Mouse (Mus musculus): ENCODE measurements around the gene Srpx.

The Srpx gene

GRCm38 (mm10) chrX:10117065-10117719, at the start of gene Srpx:
Gene Srpx, minus strand, starts transcription at chrX:10117709.
- no peak for DNase-seq (ENCODE audit: low spot score in 2 of 2)

- no peak for DNase-seq (ENCODE audit: low spot score in 2 of 2)
Observed at GRCm38 (mm10) chrX:10152390-10152789, 34.9 kb upstream of the Srpx start.

GRCm38 (mm10) chrX:10115780-10116179, 1.7 kb downstream of the Srpx start:
- DNase-seq (ENCODE audit: low spot score in 2 of 2) = peak; percentile 3 to 11

DNA sequence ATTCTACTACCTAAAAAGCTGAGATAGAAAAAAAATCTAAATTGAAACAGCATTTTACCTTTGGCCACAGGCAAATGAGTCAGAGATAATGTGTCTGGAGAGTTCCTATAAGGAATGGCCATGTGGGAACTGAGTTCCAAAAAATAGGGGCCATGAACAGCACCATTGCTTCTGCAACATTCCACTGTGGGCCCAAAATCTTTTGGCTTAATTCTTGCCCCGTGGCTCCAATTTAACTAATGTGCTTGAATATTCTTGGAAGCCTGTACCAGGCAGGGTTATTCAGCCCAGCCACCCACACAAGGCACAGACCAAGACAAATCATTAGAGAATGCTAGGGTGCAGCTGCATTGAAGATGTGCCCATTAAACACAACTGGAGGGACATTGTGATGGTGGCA, 6.8 kb downstream of the Srpx start:
- DNase-seq (ENCODE audit: low spot score in 2 of 2) = no peak

DNA sequence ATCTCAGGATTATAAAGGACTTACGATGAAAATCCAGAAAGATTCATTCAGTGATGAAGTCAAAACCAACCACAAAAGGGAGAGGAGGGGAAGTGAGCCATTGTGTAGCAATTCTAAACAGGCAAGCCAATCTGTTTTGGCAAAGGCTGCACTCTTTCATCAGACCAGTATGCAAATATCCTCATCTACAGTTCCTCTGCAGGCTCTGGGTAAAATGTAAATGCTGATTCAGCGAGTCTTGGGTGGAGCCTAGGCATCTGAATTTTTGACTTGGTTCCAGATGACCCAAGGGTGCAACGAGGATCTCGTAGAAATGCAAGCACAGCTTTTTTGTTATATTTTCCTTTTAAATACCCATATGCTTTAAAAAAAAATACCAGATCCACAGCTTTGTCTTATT, 9.0 kb downstream of the Srpx start:
- DNase-seq (ENCODE audit: low spot score in 2 of 2) = no peak

DNA sequence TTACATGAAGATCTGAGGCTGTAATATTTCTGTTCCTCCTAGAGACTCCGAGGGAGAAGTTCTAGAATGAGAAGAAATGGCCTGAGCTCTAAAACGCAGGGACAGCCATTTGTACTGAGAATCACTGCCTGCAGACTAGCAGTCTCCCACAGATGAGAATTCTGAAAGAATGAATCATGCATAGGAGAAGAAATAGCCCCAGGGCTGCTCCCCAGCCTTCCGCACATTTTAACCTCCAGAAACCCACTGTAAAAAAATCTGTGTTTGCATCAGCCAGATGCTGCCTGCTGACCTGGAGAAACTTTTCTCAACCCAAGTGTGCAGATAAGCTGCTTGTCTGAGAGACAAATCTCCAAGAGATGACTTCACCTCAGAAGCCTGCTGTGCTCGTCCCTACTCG, 12.0 kb downstream of the Srpx start:
- no peak for DNase-seq (ENCODE audit: low spot score in 2 of 2)

GRCm38 (mm10) chrX:10102739-10103138, 14.8 kb downstream of the Srpx start:
- DNase-seq (ENCODE audit: low spot score in 2 of 2) = no peak

DNA sequence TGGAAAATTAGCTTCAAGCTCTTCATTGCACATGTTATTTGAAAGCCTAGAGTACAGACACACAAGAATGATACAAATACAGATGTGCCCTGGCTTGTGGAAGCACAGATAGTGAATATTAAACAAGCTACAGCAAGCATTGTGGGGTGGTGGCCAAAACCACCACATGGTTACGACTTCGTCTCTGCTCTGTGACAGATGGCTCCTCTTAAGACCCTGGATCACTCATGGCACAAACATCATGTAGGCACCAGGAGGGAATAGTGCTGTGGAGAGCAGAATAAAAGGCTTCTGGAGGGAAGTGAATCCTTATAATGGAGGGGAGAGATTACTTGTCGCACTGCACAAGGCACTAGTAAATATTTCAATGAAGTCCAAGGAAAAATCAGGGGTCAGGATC, 21.7 kb downstream of the Srpx start:
- DNase-seq (ENCODE audit: low spot score in 2 of 2) = no peak

- DNase-seq (ENCODE audit: low spot score in 2 of 2) = no peak
Observed at GRCm38 (mm10) chrX:10080385-10080784, 37.1 kb downstream of the Srpx start.

GRCm38 (mm10) chrX:10079981-10080380, 37.5 kb downstream of the Srpx start:
- no peak for DNase-seq (ENCODE audit: low spot score in 2 of 2)

GRCm38 (mm10) chrX:10073966-10074365, 43.5 kb downstream of the Srpx start:
- DNase-seq (ENCODE audit: low spot score in 2 of 2) = no peak

DNA sequence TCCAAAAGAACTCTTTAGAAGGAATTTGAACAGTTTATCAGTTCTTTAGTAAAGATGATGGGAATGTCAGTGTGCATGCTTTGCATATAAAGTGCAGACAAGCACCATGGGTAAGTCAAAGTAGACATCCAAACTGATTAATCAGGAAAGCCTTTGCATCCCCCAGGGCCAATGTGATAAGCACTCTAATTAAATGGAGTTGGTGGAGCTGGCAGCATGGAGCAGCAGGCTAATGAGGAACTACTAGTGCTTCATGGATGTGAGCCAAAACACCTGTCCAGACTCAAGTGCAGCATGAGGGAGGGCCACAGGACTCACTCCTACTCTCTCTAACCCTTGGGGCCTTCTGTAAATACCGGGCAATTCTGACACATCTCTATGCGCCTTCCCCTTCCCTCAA, 46.0 kb downstream of the Srpx start:
- DNase-seq (ENCODE audit: low spot score in 2 of 2) = no peak

- DNase-seq (ENCODE audit: low spot score in 2 of 2) = peak; percentile 36 to 47
Observed at GRCm38 (mm10) chrX:10070689-10071088, 46.8 kb downstream of the Srpx start.

DNA sequence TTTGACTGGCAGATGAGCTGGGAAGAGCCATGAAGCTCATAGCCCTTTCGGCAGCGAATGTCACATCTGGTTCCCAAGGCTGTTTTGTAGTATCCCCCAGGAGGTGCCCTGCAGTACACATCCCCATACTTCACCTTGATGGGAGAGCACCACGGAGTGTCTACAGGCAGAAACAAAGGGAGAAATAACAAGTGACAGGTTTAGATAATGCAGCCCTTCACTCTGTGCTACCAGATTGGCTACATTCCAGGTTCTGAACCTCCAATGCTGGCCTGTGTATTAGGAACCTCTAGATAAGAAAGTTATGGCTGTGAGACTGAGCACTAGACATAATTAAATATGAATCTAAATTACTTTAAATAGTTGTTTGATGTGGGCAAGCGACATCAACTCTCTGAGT, 48.1 kb downstream of the Srpx start:
- DNase-seq (ENCODE audit: low spot score in 2 of 2) = no peak

GRCm38 (mm10) chrX:10063781-10064180, 53.7 kb downstream of the Srpx start:
- no peak for DNase-seq (ENCODE audit: low spot score in 2 of 2)

GRCm38 (mm10) chrX:10063361-10063760, 54.1 kb downstream of the Srpx start:
- no peak for DNase-seq (ENCODE audit: low spot score in 2 of 2)

- DNase-seq (ENCODE audit: low spot score in 2 of 2) = no peak
Observed at GRCm38 (mm10) chrX:10062201-10062600, 55.3 kb downstream of the Srpx start.

GRCm38 (mm10) chrX:10034666-10035065, 82.8 kb downstream of the Srpx start:
- peak in 1 of 2 experiments; percentile 3 for DNase-seq (ENCODE audit: low spot score in 2 of 2)

DNA sequence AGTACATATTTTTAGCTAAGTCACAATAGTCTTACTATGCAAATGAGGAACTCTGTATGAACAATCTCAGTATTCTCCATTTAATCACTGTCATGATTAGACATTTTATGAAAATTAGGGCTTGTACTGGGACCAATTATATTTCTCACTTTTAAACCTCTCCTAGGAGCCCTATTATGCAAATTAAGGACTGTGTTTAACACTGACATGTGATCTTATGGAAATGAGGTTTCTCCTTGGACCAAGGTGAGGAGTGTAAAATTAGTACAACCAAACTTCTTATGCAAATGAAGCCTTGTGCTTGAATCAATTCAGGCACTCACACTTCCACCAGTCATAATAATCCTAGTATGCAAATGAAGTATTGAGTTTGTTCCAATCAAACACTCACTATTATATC, 107.3 kb downstream of the Srpx start:
- no peak for DNase-seq (ENCODE audit: low spot score in 2 of 2)

GRCm38 (mm10) chrX:10007675-10008270, 109.7 kb downstream of the Srpx start:
- no peak for DNase-seq (ENCODE audit: low spot score in 2 of 2)

GRCm38 (mm10) chrX:10005946-10006345, 111.6 kb downstream of the Srpx start:
- DNase-seq (ENCODE audit: low spot score in 2 of 2) = no peak

GRCm38 (mm10) chrX:10000718-10001117, 116.8 kb downstream of the Srpx start:
- DNase-seq (ENCODE audit: low spot score in 2 of 2) = no peak
